Mouse (Mus musculus) frontal cortex, postnatal 36 days (tissue): ENCODE results near the gene Prss34.
A peak's percentile ranks its signal among the peaks of the same experiment; 100 is the strongest.

Experiments
- DNase-seq, 2 experiments: peaks; one replicate each; pipeline ENCODE4 v3.0.0; 2022; ENCODE audit warnings: low spot score in 2 of 2

The Prss34 gene

DNA sequence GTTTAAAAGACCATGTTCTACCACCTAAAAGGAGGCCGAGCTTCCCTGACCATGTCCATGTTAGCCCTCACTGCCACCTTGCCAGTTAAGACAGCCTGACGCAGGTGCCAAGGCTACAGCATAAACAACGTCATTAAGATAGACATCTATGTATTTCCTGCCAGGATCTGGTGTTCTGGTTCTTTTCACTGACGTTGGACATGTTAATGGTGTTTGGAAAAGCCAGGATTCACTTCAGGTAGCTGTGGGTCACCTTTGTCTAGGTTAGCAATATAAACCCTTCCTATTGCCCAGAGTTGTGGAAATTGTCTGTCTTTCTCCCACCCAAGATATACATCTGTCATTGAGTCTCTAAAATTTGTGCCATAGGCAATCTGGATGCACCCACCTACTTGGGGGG, 10.2 kb downstream of the Prss34 start, which contains the start of gene Prss28:
Gene Prss28, plus strand, starts transcription at position 301 of the 400 bp plus-strand sequence.
- no peak for DNase-seq

DNA sequence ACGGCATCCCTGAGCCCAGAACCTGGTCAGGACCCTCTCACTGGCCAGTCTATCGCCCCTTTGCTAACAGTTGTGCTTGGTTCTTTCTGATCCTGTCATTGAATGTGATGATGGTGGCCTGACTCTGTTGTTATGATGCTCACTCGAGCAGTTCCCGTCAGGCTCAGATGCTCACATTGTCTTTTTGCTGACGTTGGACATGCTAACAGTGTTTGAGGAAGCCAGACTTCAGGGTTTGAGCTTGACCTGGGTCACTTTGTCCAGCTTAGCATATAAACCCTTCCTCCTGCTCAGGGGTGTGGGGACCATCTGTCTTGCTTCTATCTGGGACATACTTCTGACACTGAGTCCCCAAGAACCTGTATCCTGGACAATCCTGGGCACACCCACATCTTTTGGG, 20.2 kb downstream of the Prss34 start, which contains the start of gene Prss29:
Gene Prss29, plus strand, starts transcription at position 301 of the 400 bp plus-strand sequence.
- DNase-seq, result no peak

DNA sequence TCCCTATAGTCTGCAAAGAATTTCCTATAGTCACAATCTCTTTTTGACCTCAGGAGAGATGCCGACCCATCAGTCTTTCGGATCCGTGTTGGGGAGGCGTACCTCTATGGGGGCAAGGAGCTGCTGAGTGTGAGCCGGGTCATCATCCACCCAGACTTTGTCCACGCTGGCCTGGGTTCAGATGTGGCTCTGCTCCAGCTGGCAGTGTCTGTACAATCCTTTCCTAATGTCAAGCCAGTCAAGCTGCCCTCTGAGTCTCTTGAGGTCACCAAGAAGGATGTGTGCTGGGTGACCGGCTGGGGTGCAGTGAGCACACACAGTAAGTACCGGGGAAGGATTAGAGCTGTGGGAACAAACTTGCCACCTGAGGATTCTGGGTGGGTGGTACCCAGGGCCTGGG, 22.6 kb downstream of the Prss34 start:
- no peak for DNase-seq

DNA sequence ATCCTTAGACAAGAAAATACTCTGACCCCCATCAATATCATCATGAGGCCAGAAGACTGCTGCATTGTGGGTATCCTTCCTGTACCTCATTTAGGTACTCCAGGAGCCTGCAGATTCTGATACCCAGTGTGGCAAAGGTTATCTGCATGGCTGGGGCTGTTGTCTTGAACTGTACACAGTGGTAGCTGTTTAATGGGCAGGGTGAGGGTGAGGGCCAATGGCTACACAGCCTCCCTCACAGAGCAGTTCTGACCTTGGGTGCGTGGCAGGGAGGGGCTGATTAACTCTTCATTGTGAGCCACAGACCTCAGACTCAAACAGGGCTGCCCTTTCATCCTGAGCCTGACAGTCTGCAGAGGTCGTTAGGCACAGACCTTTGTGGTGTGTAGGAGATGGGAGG, 24.7 kb downstream of the Prss34 start:
- no peak for DNase-seq

DNA sequence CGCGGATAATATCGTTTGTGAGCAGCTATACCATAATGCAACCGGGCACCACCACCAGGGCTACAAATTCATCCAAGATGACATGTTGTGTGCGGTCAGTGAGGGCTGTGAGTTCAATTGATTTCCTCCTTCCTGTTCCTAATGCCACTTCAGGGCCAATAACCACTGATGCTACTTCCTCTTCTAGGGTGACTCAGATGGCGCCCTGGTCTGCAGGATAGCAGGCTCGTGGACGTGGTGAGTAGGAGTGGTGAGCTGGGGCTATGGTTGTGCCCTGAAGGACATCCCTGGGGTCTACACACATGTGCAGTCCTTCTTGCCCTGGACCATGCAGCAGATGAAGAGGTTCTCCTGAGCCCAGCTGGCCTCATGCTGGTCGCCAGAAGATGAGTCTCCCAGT, 34.1 kb downstream of the Prss34 start:
- no peak for DNase-seq

DNA sequence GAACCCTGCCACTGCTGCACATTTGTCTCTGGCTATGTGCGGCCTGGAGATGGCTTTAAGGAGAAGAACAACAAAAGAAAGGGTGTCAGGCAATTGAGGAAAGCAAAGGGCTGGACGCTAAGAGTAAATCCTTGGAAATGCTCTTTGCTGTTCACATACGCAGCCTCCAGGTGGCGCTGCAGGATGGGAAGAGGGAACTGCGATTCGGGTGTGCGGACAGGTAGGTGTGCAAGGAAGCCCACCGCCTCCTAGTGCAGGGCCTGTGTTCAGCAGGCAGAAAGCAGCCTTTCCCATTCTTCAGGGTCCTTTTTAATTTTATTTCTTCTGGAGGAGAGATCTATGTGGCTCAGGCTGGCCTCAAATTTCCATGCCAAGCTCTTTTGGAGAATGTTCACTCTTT, 35.7 kb downstream of the Prss34 start:
- peak; percentile 49 to 64 for DNase-seq

DNA sequence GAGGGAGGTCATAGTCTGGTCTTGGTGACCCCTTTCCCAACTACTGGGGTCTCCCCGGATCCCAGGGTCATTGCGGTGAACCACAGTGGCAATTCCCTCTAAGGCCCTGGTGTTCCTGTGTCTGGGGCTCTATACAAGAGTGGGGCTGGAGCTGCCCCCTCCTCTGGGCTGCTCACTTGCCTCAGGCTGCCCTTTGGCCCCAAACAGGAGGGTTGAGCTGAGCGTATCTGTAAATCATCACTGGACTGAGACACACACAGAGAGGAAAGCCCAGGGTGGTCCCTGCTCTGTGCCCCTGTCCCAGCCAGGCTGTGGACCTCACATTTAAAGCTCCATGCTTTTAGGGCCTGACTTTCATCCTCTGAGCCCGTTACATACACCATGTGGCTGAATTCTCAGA, 40.0 kb downstream of the Prss34 start:
- no peak for DNase-seq

DNA sequence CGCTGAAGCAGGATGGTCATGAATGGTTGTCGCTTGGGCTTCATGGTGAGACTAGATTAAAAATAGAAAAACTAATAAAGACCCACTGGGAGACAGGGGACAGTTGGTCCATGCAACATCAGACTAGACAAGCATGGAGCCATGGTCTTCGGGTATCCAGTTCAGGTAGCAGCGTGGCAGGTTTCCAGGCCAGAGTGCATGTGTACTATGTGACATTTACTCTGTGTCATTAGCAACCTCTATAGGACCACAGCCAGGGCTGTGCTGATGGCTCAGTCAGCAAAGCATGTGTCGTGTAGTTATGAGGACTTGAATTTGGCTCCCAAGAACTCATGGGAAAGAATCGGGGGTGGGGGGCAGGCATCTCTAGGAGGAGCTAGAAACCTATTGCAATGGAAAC, 41.8 kb downstream of the Prss34 start:
- no peak for DNase-seq

DNA sequence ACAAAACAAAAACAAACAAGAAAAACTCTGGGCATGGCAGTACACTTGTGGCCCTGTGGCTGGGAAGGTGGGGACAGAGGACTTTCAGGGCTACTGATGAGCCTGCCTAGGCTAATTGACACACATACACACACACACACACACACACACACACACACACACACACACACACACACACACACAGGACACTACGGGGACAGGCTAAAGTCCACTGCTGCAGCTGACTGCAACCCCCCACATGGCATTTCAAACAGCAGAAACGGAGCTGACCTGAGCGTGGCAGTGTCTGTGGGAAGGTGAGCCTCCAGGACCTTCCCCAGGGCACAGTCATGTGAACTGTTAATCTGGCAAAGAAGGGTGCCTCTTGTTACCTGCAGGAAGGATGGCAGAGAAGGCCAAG, 43.3 kb downstream of the Prss34 start:
- no peak for DNase-seq

DNA sequence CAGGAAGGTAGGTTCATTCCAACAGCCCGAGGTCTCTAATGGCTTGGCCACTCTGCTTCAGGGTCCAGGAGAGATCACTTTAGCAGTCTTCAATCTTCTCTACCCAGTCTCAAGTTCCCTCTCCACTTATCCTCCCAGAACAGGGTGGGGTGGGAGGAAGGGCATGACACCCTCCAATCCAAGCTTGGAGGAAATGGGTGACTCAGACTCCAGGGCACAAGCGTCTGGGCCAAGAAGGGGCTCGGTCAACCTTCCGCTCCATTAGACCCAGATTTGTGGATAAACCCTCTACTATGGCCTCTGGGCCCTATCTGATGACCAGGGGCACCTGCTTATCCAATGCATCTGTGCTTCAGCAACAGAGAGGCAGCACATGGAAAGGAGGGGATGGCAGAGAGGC, 47.3 kb downstream of the Prss34 start, which contains the start of gene Tpsab1:
Gene Tpsab1, minus strand, starts transcription at position 101 of the 400 bp plus-strand sequence.
- no peak for DNase-seq
